Mouse (Mus musculus): ENCODE data around the gene Ppfibp2. TPM values are rescaled to one million over a fixed set of nuclear protein-coding genes. Genes with fewer than 3 reads are reported as not detected.

The Ppfibp2 gene
- polyA plus RNA-seq, 1 experiment from 2014 or later, result 13.3 TPM

GRCm38 (mm10) chr7:107624432-107624831 lies 29.4 kb downstream of the Ppfibp2 start:
- H3K36me3 ChIP-seq, result no peaks in the 10 kb centered on the region
- H3K4me3 ChIP-seq, result no peak overlapping the region
- H3K4me1 ChIP-seq, result peaks cover 7% of the 10 kb centered on the region; the same call in 1 of the 2 replicates
- H3K27ac ChIP-seq, result no peak overlapping the region
- no peaks in the 10 kb centered on the region for H3K27me3 ChIP-seq (ENCODE audit: insufficient read depth, poor library complexity, severe bottlenecking)
- DNase-seq (ENCODE audit: low spot score), result no peak
- H3K9me3 ChIP-seq, result no peaks in the 10 kb centered on the region
- WGBS, result 44% methylated on average over 3 of the region's 3 CpGs

- Histone ChIP-seq H3K27me3 (ENCODE audit: insufficient read depth, poor library complexity, severe bottlenecking) (no peaks in the 10 kb centered on the region), H3K36me3 (no peaks in the 10 kb centered on the region), H3K9me3 (no peaks in the 10 kb centered on the region), H3K4me1 (peaks cover 7% of the 10 kb centered on the region; the same call in 1 of the 2 replicates), H3K4me3 (no peak within 1 kb of the TSS), H3K27ac (no peak within 1 kb of the TSS)
- DNase-seq (ENCODE audit: low spot score), result no peak
- WGBS, result 70% methylated on average over 2 of the region's 2 CpGs
These were observed 30.1 kb downstream of the Ppfibp2 start, which contains the start of gene 5330417H12Rik for GRCm38 (mm10) chr7:107625061-107625460. Gene 5330417H12Rik (minus strand): TSS chr7:107625161.

- H3K36me3 ChIP-seq, result no peaks in the 10 kb centered on the region
- H3K27ac ChIP-seq, result no peak overlapping the region
- H3K4me3 ChIP-seq, result no peak overlapping the region
- 86% methylated on average over 6 of the region's 6 CpGs for WGBS
- DNase-seq (ENCODE audit: low spot score), result no peak
- H3K4me1 ChIP-seq, result peaks cover 7% of the 10 kb centered on the region; the same call in 1 of the 2 replicates
- H3K27me3 ChIP-seq (ENCODE audit: insufficient read depth, poor library complexity, severe bottlenecking), result no peaks in the 10 kb centered on the region
- H3K9me3 ChIP-seq, result no peaks in the 10 kb centered on the region
These were observed 30.8 kb downstream of the Ppfibp2 start for GRCm38 (mm10) chr7:107625781-107626180.

DNA sequence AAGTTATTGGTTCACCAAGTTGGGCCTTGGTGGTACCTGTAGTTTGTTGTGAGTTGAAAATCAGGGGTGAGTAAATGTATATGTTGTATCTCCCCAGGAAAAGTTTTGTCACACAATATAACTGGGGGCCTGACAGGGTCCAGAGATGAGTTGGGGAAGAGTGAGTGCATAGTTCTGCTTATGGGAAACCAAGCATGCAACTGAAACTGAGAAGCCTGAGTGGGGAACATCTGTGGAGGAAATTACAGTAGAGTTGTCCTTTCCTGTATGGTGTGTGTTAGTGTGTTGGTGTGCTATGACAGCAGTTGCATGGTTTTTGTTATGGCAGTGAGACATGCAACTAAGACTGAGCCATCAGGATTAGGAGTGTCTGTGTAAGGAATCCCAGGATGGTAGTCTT lies 33.4 kb downstream of the Ppfibp2 start:
- peaks cover 7% of the 10 kb centered on the region; the same call in 1 of the 2 replicates for H3K4me1 ChIP-seq
- no peaks in the 10 kb centered on the region for H3K9me3 ChIP-seq
- no peak for DNase-seq (ENCODE audit: low spot score)
- no peaks in the 10 kb centered on the region for H3K36me3 ChIP-seq
- H3K27ac ChIP-seq, result no peak overlapping the region
- H3K4me3 ChIP-seq, result no peak overlapping the region
- no peaks in the 10 kb centered on the region for H3K27me3 ChIP-seq (ENCODE audit: insufficient read depth, poor library complexity, severe bottlenecking)

DNA sequence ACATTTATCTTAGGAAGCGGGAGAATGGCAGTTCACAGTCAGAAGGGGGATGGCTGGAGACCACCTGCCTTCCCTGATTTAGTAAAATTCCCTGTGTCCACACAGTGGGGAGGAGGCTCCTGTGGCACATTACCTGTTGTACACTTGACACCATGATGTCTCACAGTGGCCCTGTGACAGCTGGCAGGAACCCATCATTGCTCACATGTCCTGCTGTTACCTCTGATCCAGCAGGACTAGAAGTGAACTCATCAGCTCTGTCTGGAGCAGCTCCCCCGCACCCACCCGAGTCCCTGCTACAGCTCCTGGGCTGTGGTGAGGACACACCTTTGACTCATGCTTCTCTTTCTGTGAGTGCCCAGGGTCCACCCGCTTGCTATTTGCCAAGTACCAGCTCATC lies 38.2 kb downstream of the Ppfibp2 start:
- WGBS, result 84% methylated on average over 4 of the region's 4 CpGs
- DNase-seq (ENCODE audit: low spot score), result no peak
- H3K9me3 ChIP-seq, result no peaks in the 10 kb centered on the region

DNA sequence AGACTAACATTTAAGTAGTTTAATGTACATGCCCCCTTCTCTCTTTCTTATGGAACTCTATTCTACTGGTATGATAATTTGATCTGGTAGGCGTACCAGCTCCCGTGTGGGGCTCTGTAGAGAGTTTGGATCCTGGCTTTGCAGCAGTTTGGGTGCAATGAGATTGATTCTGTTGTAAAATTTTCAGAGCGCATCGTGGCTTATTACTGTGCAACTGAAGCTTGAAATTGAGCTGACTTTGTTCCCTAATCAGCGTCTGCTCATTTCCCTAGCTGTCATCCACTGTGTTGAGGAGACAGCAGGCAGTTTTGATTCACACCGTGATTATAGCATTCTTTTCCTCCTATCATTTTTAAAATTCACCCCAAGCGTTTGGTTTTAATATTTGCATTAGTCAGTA lies 42.4 kb downstream of the Ppfibp2 start:
- 80% methylated on average over 7 of the region's 7 CpGs for WGBS
- H3K9me3 ChIP-seq, result no peaks in the 10 kb centered on the region
- no peaks in the 10 kb centered on the region for H3K36me3 ChIP-seq
- H3K4me1 ChIP-seq, result no peaks in the 10 kb centered on the region
- no peak for DNase-seq (ENCODE audit: low spot score)
- H3K27ac ChIP-seq, result no peak overlapping the region
- no peaks in the 10 kb centered on the region for H3K27me3 ChIP-seq (ENCODE audit: insufficient read depth, poor library complexity, severe bottlenecking)
- H3K4me3 ChIP-seq, result no peak overlapping the region

More for the DNA sequence above, 38.2 kb downstream of the Ppfibp2 start:
- H3K27ac ChIP-seq, result no peak overlapping the region
- no peak overlapping the region for H3K4me3 ChIP-seq
- H3K4me1 ChIP-seq, result no peaks in the 10 kb centered on the region
- H3K36me3 ChIP-seq, result no peaks in the 10 kb centered on the region
- H3K27me3 ChIP-seq (ENCODE audit: insufficient read depth, poor library complexity, severe bottlenecking), result no peaks in the 10 kb centered on the region

GRCm38 (mm10) chr7:107638026-107638425 lies 43.0 kb downstream of the Ppfibp2 start:
- DNase-seq (ENCODE audit: low spot score), result no peak
- Histone ChIP-seq H3K27me3 (ENCODE audit: insufficient read depth, poor library complexity, severe bottlenecking) (no peaks in the 10 kb centered on the region), H3K4me1 (no peaks in the 10 kb centered on the region), H3K27ac (no peak overlapping the region), H3K4me3 (no peak overlapping the region), H3K9me3 (no peaks in the 10 kb centered on the region), H3K36me3 (no peaks in the 10 kb centered on the region)
- WGBS, result 77% methylated on average over 5 of the region's 5 CpGs

DNA sequence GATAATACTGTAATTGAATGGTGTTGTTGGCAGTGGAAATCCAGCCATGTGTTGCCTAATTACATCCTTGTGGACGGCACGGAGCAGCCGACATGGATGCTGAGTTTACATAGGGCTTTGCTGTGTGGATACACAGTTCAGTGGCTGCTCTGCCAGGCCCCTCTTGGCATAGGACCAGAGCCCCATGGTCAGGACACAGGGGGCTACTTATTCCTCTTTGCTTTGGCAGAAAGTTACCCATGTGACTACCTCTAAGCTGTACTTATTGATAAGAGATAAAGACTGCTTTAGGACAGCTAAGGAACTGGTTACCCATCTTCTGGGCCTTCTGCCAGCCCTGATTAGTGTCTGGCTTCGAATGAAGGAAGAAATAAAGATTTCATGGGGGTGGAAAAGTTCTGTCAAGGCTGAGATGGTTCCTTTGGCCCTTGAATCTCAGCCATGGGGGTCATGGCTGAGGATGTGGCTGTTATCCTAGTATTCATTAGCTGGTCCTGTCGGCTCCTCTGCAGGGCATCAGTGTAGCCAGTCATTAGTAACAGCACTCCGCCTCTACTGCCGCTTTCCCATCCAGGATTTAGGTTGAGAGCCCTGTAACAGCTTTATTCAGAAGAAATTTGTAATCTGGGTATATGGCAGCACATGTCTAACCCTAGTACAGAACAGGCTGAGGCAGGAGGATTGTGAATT lies 47.7 kb downstream of the Ppfibp2 start:
- no peak for DNase-seq (ENCODE audit: low spot score)
- Histone ChIP-seq H3K27me3 (ENCODE audit: insufficient read depth, poor library complexity, severe bottlenecking) (no peaks in the 10 kb centered on the region), H3K27ac (no peak overlapping the region), H3K9me3 (0 out of 2 replicates have a peak, but pooled peaks cover 3% of the 10 kb centered on the region), H3K4me3 (no peak overlapping the region), H3K4me1 (no peaks in the 10 kb centered on the region), H3K36me3 (no peaks in the 10 kb centered on the region)
- 82% methylated on average over 7 of the region's 7 CpGs for WGBS

DNA sequence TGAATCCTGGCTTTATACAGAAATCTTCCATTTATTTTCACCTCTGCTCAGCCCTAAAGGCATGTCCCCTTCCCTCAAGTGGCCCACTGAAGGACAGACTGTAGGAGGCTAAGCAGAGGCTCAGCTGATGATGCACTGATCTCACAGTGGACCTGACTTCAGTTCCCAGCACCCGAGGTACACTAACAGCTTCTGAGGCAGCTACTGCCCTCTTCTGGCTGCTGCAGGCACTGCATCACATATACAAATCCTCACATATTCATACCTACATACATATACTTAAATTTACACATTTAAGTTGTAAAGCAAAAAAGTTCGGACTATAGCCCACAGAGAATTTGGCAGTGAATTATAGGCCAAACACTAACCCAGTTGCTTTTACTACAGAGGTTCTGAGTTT lies 50.0 kb downstream of the Ppfibp2 start:
- 72% methylated on average over 2 of the region's 2 CpGs for WGBS
- H3K9me3 ChIP-seq, result 0 out of 2 replicates have a peak, but pooled peaks cover 3% of the 10 kb centered on the region

DNA sequence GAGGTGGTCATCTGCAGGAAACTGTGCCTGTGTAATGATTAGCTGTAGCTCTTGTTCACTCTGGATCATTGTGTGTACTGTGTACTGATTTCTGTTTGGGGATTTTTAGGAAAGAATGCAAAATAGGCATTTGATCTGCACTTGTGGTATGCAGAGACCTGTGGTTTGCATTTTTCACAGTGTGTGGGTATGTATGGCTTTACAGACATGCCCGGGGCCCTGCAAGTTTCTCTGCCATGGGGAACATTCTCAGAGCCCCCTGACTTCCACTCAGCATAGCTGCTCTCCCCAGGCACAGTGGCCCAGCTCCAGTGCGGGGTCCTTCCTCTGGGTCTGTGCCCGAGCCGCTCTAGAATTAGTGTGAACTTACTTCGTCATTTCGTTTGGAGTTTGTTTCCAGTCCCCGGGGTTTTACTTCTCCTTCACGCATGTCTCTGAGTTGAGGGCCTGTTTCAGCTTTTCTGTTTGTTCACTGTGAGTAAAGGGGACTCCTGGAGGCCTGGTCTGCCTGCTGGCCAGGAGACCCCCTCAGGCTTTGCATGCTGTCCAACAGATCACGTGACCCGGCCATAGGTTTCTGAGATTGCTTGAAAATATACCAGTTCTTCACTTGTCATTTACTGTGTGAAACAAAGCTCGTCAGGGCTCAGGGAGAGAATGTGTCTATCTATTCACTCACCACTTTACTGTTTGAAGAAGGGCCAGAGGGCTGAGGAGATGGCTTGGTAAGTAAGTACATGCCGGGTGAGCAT lies 54.1 kb downstream of the Ppfibp2 start:
- DNase-seq (ENCODE audit: low spot score), result no peak
- 0 out of 2 replicates have a peak, but pooled peaks cover 3% of the 10 kb centered on the region for H3K9me3 ChIP-seq
- 82% methylated on average over 12 of the region's 12 CpGs for WGBS

More for the DNA sequence above, 50.0 kb downstream of the Ppfibp2 start:
- H3K27me3 ChIP-seq (ENCODE audit: insufficient read depth, poor library complexity, severe bottlenecking), result no peaks in the 10 kb centered on the region
- no peak for DNase-seq (ENCODE audit: low spot score)
- no peaks in the 10 kb centered on the region for H3K36me3 ChIP-seq
- H3K27ac ChIP-seq, result no peak overlapping the region
- no peak overlapping the region for H3K4me3 ChIP-seq
- no peaks in the 10 kb centered on the region for H3K4me1 ChIP-seq

GRCm38 (mm10) chr7:107649990-107650389 lies 55.0 kb downstream of the Ppfibp2 start:
- WGBS, result 79% methylated on average over 7 of the region's 7 CpGs
- H3K27ac ChIP-seq, result no peak overlapping the region
- 0 out of 2 replicates have a peak, but pooled peaks cover 5% of the 10 kb centered on the region for H3K4me1 ChIP-seq
- H3K9me3 ChIP-seq, result 0 out of 2 replicates have a peak, but pooled peaks cover under 1% of the 10 kb centered on the region
- no peaks in the 10 kb centered on the region for H3K36me3 ChIP-seq
- H3K4me3 ChIP-seq, result no peak overlapping the region
- DNase-seq (ENCODE audit: low spot score), result no peak
- H3K27me3 ChIP-seq (ENCODE audit: insufficient read depth, poor library complexity, severe bottlenecking), result no peaks in the 10 kb centered on the region

More for the DNA sequence above, 54.1 kb downstream of the Ppfibp2 start:
- Histone ChIP-seq H3K4me1 (0 out of 2 replicates have a peak, but pooled peaks cover 5% of the 10 kb centered on the region), H3K4me3 (no peak overlapping the region), H3K27ac (no peak overlapping the region), H3K36me3 (no peaks in the 10 kb centered on the region), H3K27me3 (ENCODE audit: insufficient read depth, poor library complexity, severe bottlenecking) (no peaks in the 10 kb centered on the region)

DNA sequence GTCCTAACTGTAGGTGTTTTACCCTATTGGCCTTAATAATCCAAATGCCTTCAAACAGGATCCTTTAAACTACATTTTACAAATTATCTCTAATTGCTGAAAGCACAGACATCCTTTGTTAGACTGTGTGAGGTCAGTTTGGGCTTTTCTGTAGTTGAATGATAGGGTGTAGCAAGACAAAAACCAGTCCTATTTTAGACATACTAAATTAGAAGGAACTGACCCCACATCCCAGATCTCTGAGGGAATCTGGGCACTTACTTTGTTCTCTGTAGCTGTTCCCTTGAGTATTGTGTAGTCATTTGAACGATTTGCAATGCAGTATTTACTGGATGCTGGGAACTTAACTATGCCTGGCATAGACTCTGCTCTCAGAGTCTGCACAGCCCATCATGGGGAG lies 56.8 kb downstream of the Ppfibp2 start:
- Histone ChIP-seq H3K4me1 (0 out of 2 replicates have a peak, but pooled peaks cover 5% of the 10 kb centered on the region), H3K4me3 (no peak overlapping the region), H3K27me3 (ENCODE audit: insufficient read depth, poor library complexity, severe bottlenecking) (no peaks in the 10 kb centered on the region), H3K9me3 (no peaks in the 10 kb centered on the region), H3K27ac (no peak overlapping the region), H3K36me3 (no peaks in the 10 kb centered on the region)
- DNase-seq (ENCODE audit: low spot score), result no peak
- WGBS, result 50% methylated on average over 1 of the region's 1 CpGs

GRCm38 (mm10) chr7:107656451-107656850 lies 61.4 kb downstream of the Ppfibp2 start:
- WGBS, result 76% methylated on average over 6 of the region's 6 CpGs

More at GRCm38 (mm10) chr7:107656451-107656850, 61.4 kb downstream of the Ppfibp2 start:
- H3K9me3 ChIP-seq, result no peaks in the 10 kb centered on the region
- H3K36me3 ChIP-seq, result no peaks in the 10 kb centered on the region
- H3K27me3 ChIP-seq (ENCODE audit: insufficient read depth, poor library complexity, severe bottlenecking), result no peaks in the 10 kb centered on the region
- peaks cover 6% of the 10 kb centered on the region; the same call in 1 of the 2 replicates for H3K4me1 ChIP-seq
- no peak overlapping the region for H3K4me3 ChIP-seq
- DNase-seq (ENCODE audit: low spot score), result no peak
- H3K27ac ChIP-seq, result no peak overlapping the region

All from heart, embryonic 10.5 days (tissue).